Mouse (Mus musculus) central nervous system, embryonic 11.5 days (tissue): ENCODE measurements around the gene Evi2. TPM values are rescaled to one million over a fixed set of nuclear protein-coding genes. Genes with fewer than 3 reads are reported as not detected.

ENCODE experiments used
- polyA plus RNA-seq: library from polyadenylated mRNA; depleted of rRNA; stranded (reverse); fragments of >200 nt; gene quantifications from 2 replicates; pipeline ENCODE4 v1.2.3, GENCODE M21; 2012; rRNA removed

The Evi2 gene
- polyA plus RNA-seq, result 0.10 and 0.14 TPM in 2 replicates

DNA sequence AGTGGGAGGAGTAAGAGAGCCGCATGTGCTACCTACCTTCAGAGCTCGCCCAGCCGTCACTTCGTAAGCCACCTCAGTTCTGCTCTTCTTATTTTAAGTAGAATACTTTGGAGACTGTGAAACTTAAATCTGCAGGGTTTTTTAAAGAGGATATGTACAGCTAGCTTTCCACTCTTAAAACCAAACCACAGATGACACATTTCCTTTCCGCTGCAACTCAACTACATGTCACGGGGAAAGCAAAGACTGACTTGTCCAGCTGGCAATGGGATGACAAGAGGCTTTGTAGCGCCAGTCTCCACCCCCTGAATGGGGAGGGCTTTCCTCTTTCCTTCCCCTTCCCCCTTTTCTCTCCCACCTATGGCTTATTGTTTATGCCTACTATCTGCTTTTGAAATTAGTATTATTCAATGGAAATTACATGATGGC, at the start of gene Evi2, which contains the start of gene Evi2a:
Evi2 (minus strand) TSS at position 257 of the 429 bp plus-strand sequence.
Evi2a (minus strand) TSS at position 277 of the 429 bp plus-strand sequence.

GRCm38 (mm10) chr11:79523560-79524309, 6.7 kb downstream of the Evi2 start, which contains the start of gene Evi2b:
Evi2b (minus strand) TSS chr11:79523762.

GRCm38 (mm10) chr11:79503845-79504244, 26.5 kb downstream of the Evi2 start, which contains the start of gene Omg:
Omg (minus strand) TSS chr11:79504084.

Other genes with a start within 250 kb of the Evi2 start
- gene Gm9964, start 233.7 kb downstream of the Evi2 start, polyA plus RNA-seq, result not detected in 2 replicates
- gene Nf1, start 190.9 kb downstream of the Evi2 start, polyA plus RNA-seq, result 25.9 and 32.5 TPM in 2 replicates
- 0.29 and 0.39 TPM in 2 replicates for gene Omg, start 26.5 kb downstream of the Evi2 start, polyA plus RNA-seq
- 1.4 and 2.0 TPM in 2 replicates for gene Evi2b, start 6.8 kb downstream of the Evi2 start, polyA plus RNA-seq
- 2.0 and 2.4 TPM in 2 replicates for gene Evi2a, start within 50 bp of the Evi2 start, polyA plus RNA-seq
- gene Rab11fip4, start 60.6 kb upstream of the Evi2 start, polyA plus RNA-seq, result 22.2 and 27.3 TPM in 2 replicates